Mouse (Mus musculus): ENCODE results near the gene Olfr177.

DNA sequence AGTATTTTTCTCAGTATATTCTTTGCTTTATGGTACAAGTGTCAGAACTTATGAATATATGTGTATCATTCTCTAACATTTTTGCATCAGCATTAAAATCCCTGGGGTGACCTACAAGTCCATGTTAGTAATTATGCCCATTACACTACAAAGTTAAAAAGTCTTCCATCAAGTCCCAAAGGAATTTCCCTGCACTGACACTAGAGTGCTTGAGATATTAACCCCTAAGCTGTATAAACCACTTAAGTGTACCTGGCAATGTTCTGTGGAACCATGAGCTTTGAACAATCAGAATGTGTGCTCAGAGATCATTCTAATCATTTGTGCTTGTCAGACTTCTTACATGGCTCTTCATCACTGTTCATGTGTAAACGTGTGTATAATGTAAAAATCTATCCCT lies at the start of gene Olfr177:
- TF ChIP-seq CTCF (IDR thresholded peaks at IDR 0.05; ENCODE audit: borderline replicate concordance, control insufficient read depth, extremely low read depth, insufficient read depth, low read length, poor library complexity), result no peak
- no peak for TF ChIP-seq POLR2A (IDR thresholded peaks at IDR 0.05; ENCODE audit: control insufficient read depth, extremely low read depth, insufficient read depth, low read length, poor library complexity)

Data from thymus, adult 2 months (tissue).